Mouse (Mus musculus) liver, embryonic 18 days (tissue): ENCODE data around the gene Tex13a. TPM values are rescaled to one million over a fixed set of nuclear protein-coding genes. Genes with fewer than 3 reads are reported as not detected.

Source experiments
- polyA plus RNA-seq: library from polyadenylated mRNA; depleted of rRNA; stranded (reverse); fragments of >200 nt; gene quantifications from 2 replicates; pipeline ENCODE4 v1.2.3, GENCODE M21; 2012; rRNA removed

The Tex13a gene
- polyA plus RNA-seq = not detected in 2 replicates

GRCm38 (mm10) chrX:138209480-138209879 lies at the start of gene Tex13a:
Gene Tex13a, minus strand, starts transcription at chrX:138209580.

